Mouse (Mus musculus) C2C12 (cell line): ENCODE results near the gene Tmem45b.

ENCODE experiments used
- CEBPB ChIP-seq: IDR thresholded peaks from one replicate; pipeline ENCODE4 v1.6.1; 2011; ENCODE audit warnings: low read depth, mild to moderate bottlenecking, control low read depth, moderate library complexity
- CTCF ChIP-seq: IDR thresholded peaks from one replicate; pipeline ENCODE4 v1.5.1; 2011; ENCODE audit not compliant: control insufficient read depth, insufficient read depth, insufficient read length
- FOSL1 ChIP-seq: IDR thresholded peaks from one replicate; pipeline ENCODE4 v1.8.0; 2011; ENCODE audit warnings: mild to moderate bottlenecking, low read length; ENCODE audit not compliant: poor library complexity, insufficient read depth, severe bottlenecking
- MAX ChIP-seq: IDR thresholded peaks from one replicate; pipeline ENCODE4 v1.6.1; 2011; ENCODE audit warnings: mild to moderate bottlenecking, control low read depth
- USF1 ChIP-seq: IDR thresholded peaks from one replicate; pipeline ENCODE4 v1.6.1; 2011; ENCODE audit warnings: low read depth, mild to moderate bottlenecking, control low read depth, moderate library complexity

- TF ChIP-seq CTCF (no peak), USF1 (no peak), MAX (no peak), FOSL1 (no peak), CEBPB (no peak)
Observed at GRCm38 (mm10) chr9:31452166-31452565, 12.1 kb downstream of the Tmem45b start.
